Mouse (Mus musculus) liver, adult 2 months (tissue): ENCODE results near the gene A430078G23Rik.
"Not testable (repeated sequence)": the region's sequence is repeated elsewhere in the genome, so short reads cannot be mapped to it uniquely, and the experiment has no call there.

Experiments
- CTCF ChIP-seq: fragments of 200-500 bp; IDR thresholded peaks from 2 replicates; pipeline ENCODE4 v1.5.1; 2011; ENCODE audit warnings: low read depth, low read length, control low read depth
- POLR2A ChIP-seq: fragments of 200-500 bp; IDR thresholded peaks from 2 replicates; pipeline ENCODE4 v1.6.1; 2011; ENCODE audit warnings: low read length, control low read depth; ENCODE audit not compliant: insufficient read depth; ENCODE audit errors: extremely low read depth

- TF ChIP-seq CTCF, POLR2A: not testable (repeated sequence)
Observed at GRCm38 (mm10) chr8:3319267-3319666, 33.9 kb upstream of the A430078G23Rik start.
